Mouse (Mus musculus) Muller cell, postnatal 12 days (primary cell): Measurements from ENCODE around the gene Cep63.
A peak's percentile ranks its signal among the peaks of the same experiment; 100 is the strongest.

ENCODE experiments used
- DNase-seq: peaks from one replicate; pipeline ENCODE4 v3.0.0-alpha.2; 2015; ENCODE audit errors: inconsistent ontology term

The Cep63 gene

GRCm38 (mm10) chr9:102631589-102632147 lies 5.3 kb upstream of the Cep63 start:
- no peak for DNase-seq

- no peak for DNase-seq
These were observed 2.7 kb upstream of the Cep63 start for GRCm38 (mm10) chr9:102629052-102629451.

DNA sequence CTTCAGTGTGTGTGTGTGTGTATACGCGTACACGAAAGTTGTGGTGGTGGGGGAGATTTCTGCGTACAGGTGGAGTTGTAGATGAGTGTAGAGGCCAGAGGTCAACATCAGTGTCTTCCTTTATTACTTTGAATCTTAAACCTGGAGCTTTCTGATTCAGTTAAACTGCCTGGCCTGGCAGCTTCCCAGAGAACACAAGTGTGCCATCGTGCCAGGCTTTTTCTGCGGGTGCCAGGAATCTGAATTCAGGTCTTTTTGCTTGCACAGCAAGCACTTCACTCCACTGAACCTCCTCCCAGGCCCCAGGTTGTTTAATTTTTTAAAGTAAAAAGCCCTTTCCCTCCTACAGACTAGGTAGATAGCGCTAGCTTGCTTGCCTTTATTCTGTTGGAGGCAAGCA lies 1.1 kb upstream of the Cep63 start:
- DNase-seq, result no peak

GRCm38 (mm10) chr9:102626839-102627225 lies 498 bp upstream of the Cep63 start:
- DNase-seq, result no peak

DNA sequence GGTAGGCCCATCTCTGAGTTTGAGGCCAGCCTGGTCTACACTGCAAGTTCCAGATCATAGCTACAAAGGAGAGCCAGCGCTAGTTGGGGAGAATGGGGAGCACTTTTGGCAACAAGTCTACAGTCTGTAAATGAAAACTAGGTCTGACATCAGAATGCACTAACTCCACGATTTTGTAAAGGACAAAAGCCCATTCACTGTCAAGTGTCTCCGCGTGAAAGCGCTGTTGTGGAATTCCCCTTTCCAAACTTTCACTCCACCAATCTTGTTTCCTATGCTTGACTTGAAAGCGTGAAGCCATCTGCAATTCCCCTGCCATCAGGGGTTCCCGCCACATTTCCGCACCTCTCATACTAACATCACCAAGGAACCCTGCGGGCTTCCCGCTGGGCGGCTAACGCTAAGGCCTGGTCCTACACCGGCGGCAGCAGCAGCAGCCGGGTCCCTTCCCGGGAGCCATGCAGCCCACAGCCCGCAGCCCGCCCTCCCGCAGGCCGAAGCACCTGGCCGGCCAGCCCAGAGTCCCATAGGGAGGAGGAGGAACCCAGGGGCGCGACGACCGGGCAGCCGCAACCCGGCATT lies 842 bp downstream of the Cep63 start:
- peak; percentile 81 for DNase-seq

DNA sequence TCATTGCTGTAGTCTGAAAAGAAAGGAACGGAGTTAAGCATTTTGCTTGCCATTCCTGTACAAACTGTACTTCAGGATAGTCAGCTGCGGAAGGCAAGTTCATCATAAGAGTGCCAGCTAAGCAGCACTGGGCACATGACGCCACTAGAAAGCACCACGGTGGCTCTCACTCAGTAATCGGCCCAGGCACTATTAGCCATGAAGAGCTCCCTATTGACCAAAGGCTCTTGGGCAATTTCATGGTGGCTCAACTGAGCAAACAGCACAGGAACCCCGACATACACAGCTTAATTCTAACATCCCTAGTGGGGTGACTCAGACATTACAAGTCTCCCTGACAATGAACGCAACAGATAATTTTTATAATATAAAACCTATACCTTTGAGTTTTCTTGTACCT lies 2.8 kb downstream of the Cep63 start:
- DNase-seq, result no peak

DNA sequence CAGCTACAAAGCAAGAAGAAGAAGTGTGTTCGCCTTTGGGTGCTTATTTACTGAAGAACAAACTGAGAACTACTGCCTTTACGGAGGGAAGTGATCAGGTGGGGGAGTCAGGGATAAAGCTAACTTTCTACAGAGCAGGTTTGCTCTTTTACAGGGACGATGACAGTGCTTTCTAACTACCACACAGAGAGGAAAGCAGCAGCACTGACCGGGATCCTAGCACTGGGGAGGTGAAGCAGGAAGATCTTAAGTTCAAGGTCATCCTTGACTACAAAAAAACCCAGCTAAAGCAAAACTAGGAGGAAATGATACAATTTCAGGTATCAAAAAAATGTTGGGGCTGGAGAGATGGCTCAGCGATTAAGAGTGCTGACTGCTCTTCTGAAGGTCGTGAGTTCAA lies 3.5 kb downstream of the Cep63 start:
- no peak for DNase-seq

DNA sequence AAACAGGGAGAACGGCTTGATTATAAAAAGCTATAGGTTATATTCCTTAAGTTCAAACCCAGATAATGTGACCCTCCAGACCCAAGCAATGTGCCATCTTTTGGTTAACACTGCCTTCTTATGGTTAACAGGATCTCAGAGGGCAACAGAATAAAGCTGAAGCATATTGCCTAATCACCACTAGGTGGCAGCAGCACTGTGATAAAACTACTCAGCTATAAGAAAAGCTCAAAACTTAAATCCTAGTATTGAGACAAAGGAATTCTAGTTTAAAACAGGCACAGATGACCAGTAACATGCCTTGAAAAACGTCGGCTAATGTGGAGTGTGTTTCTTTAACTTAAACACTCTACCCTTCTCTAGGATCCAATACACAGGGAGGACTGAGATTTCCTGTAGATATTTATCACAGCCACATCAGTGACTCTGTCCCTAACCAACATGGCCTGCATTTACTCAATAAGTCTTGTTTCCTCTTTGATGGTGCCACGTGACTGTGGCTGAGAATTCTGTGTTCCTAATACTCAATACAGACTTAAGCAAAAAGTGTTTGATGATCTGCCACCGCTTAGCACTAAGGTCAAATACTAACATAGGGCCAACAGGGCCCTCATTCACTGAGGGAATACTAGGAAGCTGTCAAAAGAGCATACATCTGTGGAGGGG lies 4.0 kb downstream of the Cep63 start:
- DNase-seq, result peak; percentile 50

DNA sequence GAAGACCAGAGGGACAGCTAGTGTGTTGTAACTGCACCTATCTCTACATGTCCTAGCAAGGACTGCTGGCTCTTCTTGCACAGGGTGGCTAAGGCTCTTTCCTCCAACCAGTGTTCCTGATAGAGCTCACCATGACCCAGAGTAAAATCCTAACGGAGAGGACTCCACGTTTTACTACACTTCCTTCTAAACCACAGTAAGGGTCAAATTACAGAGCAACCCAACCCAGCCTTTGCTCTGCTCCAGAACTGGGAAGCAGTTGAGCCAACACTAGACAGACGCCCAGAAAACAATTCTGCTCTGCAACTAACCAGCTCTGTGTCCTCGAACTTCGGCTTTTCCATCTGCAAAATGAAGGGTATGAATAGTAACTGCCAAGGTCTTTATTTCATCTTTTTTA lies 4.9 kb downstream of the Cep63 start:
- no peak for DNase-seq

DNA sequence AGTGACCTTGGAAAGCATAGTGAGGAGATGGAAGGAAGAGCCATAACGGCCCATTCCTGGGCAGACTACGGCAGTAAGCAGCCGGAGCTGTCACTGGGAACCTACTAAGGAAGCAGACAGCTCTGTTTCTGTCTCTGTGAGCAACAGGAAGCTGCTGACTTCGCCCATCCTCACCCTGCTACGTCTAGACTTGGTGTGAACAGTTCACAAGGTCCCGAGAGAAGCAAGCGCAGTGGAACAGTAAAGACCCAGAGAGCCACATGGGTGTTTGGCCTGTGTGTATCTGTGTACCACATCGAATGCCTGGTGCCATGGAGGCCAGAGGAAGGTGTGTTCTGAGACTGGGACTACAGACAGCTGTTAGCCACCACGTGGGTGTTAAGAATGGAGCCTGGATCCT lies 10.1 kb downstream of the Cep63 start:
- DNase-seq, result no peak

DNA sequence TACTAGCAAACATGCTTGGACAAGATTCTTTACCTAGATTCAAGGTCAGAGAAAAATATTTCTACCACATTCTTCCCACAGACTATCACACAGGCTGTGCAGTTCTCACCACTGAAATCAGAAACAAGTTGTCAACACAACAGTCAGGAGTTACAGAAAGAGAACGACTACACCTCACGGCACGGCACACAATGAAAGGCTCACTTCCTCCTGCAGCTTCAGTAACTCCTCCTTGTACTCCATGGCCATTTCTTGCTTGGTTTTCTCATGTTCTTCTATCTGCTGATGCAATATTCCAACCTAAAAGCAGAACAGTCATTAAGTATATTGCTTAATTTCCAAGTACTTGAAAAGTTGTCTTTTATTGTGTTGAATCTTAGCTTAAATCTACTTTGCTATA lies 11.3 kb downstream of the Cep63 start:
- no peak for DNase-seq

DNA sequence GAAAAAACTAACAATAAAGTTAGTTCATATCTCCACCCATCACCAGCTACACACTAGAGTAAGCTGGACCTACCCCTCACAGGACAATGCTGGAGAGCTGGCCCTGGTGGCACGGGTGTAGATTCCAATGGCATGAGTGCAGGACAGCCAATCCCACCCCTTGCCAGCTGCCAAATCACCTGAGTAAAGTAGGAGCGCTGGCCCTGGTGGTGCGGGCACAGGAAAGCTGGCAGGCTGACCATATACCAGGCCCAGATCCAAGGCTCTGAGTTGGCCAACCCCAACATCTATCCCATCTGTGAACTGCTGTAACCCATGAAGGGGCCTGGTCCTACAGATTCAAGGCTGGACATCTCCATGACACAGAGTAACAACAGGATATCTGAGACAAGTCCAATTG lies 17.1 kb downstream of the Cep63 start:
- DNase-seq, result no peak

- no peak for DNase-seq
These were observed 18.9 kb downstream of the Cep63 start for GRCm38 (mm10) chr9:102607471-102607870.

DNA sequence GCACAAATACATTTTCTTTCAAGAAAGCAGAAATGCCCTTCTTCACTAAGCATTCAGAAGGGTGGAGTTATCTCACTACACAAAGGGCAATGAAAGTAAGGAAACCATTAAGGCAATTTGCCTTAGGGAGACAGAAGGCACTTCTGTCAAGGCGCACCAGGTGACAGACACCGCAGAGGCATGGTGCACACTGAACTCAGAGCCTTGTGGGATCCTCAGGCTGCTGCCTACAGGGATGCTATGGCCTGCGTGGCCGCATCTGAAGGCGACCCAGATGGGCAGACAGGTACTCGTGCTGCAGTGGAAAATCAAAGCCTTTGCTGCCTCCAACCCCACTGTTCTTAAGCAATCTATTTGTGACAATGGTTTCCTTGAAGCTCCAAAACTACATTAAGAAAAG lies 21.2 kb downstream of the Cep63 start:
- DNase-seq, result no peak

- DNase-seq, result no peak
These were observed 24.7 kb downstream of the Cep63 start for GRCm38 (mm10) chr9:102601666-102602065.

GRCm38 (mm10) chr9:102601187-102601586 lies 25.1 kb downstream of the Cep63 start:
- no peak for DNase-seq

GRCm38 (mm10) chr9:102595662-102596436 lies 30.5 kb downstream of the Cep63 start:
- DNase-seq, result peak; percentile 9

GRCm38 (mm10) chr9:102594667-102595393 lies 31.5 kb downstream of the Cep63 start:
- no peak for DNase-seq

- no peak for DNase-seq
These were observed 39.0 kb downstream of the Cep63 start for GRCm38 (mm10) chr9:102587347-102587746.

GRCm38 (mm10) chr9:102581921-102582469 lies 44.3 kb downstream of the Cep63 start:
- DNase-seq, result no peak

DNA sequence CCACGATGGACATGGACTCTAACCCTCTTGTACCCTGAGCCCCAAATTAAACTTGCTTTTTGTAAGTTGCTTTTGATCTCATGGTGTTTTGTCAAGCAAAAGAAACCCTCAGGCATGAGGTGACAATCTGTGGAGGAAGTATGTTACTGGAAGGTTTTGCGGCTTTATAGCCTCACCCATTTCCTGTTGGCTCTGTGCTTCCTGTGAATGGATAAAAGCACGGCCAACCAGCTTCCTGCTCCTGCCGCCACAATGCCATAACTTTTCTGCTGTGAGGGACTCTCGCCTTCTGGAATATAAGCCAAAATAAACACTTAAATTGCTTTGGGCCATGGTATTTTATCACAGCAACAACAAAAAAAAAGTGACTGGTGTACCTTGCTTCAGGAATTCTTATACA lies 48.9 kb downstream of the Cep63 start:
- no peak for DNase-seq

DNA sequence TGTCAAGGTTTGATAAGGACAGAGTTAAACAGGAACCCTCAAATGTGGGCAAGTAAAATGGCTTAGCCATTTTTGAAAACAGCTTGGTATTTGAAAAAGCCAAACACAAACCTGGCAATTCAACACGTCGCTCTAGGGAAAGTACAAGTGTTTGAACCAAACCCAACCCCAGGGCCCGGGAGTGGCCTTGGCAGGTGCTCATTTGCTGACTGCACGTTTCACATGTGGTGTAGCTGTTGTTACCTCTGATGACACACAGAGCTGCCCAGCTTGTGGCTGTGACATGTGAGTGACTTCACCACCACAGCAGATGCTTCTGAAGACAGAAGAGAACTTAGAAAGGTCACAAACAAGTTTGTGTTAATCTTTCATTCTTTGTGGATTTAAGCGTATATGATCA lies 53.4 kb downstream of the Cep63 start:
- DNase-seq, result no peak
